Mouse (Mus musculus): ENCODE measurements around the gene Cntnap5b. TPM values are rescaled to one million over a fixed set of nuclear protein-coding genes. Genes with fewer than 3 reads are reported as not detected.
A peak's percentile ranks its signal among the peaks of the same experiment; 100 is the strongest.

Gene Cntnap5b
- polyA plus RNA-seq (2015; fragmentation: Nextera tagmentation; extraction: Ambion mirVana): not detected in 2 replicates

- ATAC-seq (replicated peaks; ENCODE audit: low FRiP score, low read depth) (no peak), DNase-seq (ENCODE audit: low spot score) (no peak)
- H3K9ac ChIP-seq (ENCODE audit: low read depth, low read length): no peak within 1 kb of the TSS
- WGBS: 30% methylated on average over 7 of the region's 7 CpGs
- H3K9me3 ChIP-seq (replicated peaks; ENCODE audit: low read length): no peaks in the 10 kb centered on the region
- H3K36me3 ChIP-seq (ENCODE audit: insufficient read depth, low read length): no peaks in the 10 kb centered on the region
- no peak within 1 kb of the TSS for H3K4me2 ChIP-seq (ENCODE audit: low read length)
- H3K4me3 ChIP-seq (replicated peaks; ENCODE audit: low read depth, low read length): no peak within 1 kb of the TSS
- no peaks in the 10 kb centered on the region for H3K27me3 ChIP-seq (ENCODE audit: insufficient read depth, low read length)
- TF ChIP-seq CTCF (IDR thresholded peaks at IDR 0.05; ENCODE audit: low read depth): no peak
- H3K27ac ChIP-seq: no peak within 1 kb of the TSS
- no peaks in the 10 kb centered on the region for H3K4me1 ChIP-seq (replicated peaks; ENCODE audit: insufficient read depth, low read length)
Observed at GRCm38 (mm10) chr1:99772614-99773013, at the start of gene Cntnap5b. TSS of gene Cntnap5b (plus strand) at chr1:99772765.

GRCm38 (mm10) chr1:99759996-99760395 is 12.6 kb upstream of the Cntnap5b start:
- no peak for TF ChIP-seq CTCF (IDR thresholded peaks at IDR 0.05; ENCODE audit: low read depth)
- no peak for DNase-seq (ENCODE audit: low spot score)
- H3K4me1 ChIP-seq (replicated peaks; ENCODE audit: insufficient read depth, low read length): no peaks in the 10 kb centered on the region
- H3K4me2 ChIP-seq (ENCODE audit: low read length): no peak overlapping the region
- no peak overlapping the region for H3K27ac ChIP-seq
- H3K9ac ChIP-seq (ENCODE audit: low read depth, low read length): no peak overlapping the region
- no peak for ATAC-seq (replicated peaks; ENCODE audit: low FRiP score, low read depth)
- H3K36me3 ChIP-seq (ENCODE audit: insufficient read depth, low read length): no peaks in the 10 kb centered on the region
- H3K4me3 ChIP-seq (replicated peaks; ENCODE audit: low read depth, low read length): no peak overlapping the region
- H3K9me3 ChIP-seq (replicated peaks; ENCODE audit: low read length): no peaks in the 10 kb centered on the region
- WGBS: 87% methylated on average over 1 of the region's 1 CpGs
- no peaks in the 10 kb centered on the region for H3K27me3 ChIP-seq (ENCODE audit: insufficient read depth, low read length)

GRCm38 (mm10) chr1:99772183-99772582 is 382 bp upstream of the Cntnap5b start:
- no peak overlapping the region for H3K4me3 ChIP-seq (replicated peaks; ENCODE audit: low read depth, low read length)
- ATAC-seq (replicated peaks; ENCODE audit: low FRiP score, low read depth) (peak; percentile 90), DNase-seq (ENCODE audit: low spot score) (peak; percentile 87)
- H3K4me1 ChIP-seq (replicated peaks; ENCODE audit: insufficient read depth, low read length): no peaks in the 10 kb centered on the region
- WGBS: 3% methylated on average over 19 of the region's 19 CpGs
- no peak overlapping the region for H3K27ac ChIP-seq
- no peak overlapping the region for H3K9ac ChIP-seq (ENCODE audit: low read depth, low read length)
- H3K36me3 ChIP-seq (ENCODE audit: insufficient read depth, low read length): no peaks in the 10 kb centered on the region
- H3K4me2 ChIP-seq (ENCODE audit: low read length): no peak overlapping the region
- no peaks in the 10 kb centered on the region for H3K27me3 ChIP-seq (ENCODE audit: insufficient read depth, low read length)
- TF ChIP-seq CTCF (IDR thresholded peaks at IDR 0.05; ENCODE audit: low read depth): peak; percentile 49
- no peaks in the 10 kb centered on the region for H3K9me3 ChIP-seq (replicated peaks; ENCODE audit: low read length)

GRCm38 (mm10) chr1:99774144-99774543 is 1.6 kb downstream of the Cntnap5b start:
- H3K27me3 ChIP-seq (ENCODE audit: insufficient read depth, low read length): no peaks in the 10 kb centered on the region
- TF ChIP-seq CTCF (IDR thresholded peaks at IDR 0.05; ENCODE audit: low read depth): peak; percentile 62
- no peak overlapping the region for H3K4me3 ChIP-seq (replicated peaks; ENCODE audit: low read depth, low read length)
- DNase-seq (ENCODE audit: low spot score) (peak; percentile 24), ATAC-seq (replicated peaks; ENCODE audit: low FRiP score, low read depth) (no peak)
- no peaks in the 10 kb centered on the region for H3K4me1 ChIP-seq (replicated peaks; ENCODE audit: insufficient read depth, low read length)
- H3K9me3 ChIP-seq (replicated peaks; ENCODE audit: low read length): no peaks in the 10 kb centered on the region
- no peaks in the 10 kb centered on the region for H3K36me3 ChIP-seq (ENCODE audit: insufficient read depth, low read length)
- no peak overlapping the region for H3K27ac ChIP-seq
- H3K4me2 ChIP-seq (ENCODE audit: low read length): no peak overlapping the region
- WGBS: 8% methylated on average over 4 of the region's 4 CpGs
- no peak overlapping the region for H3K9ac ChIP-seq (ENCODE audit: low read depth, low read length)

- TF ChIP-seq CTCF (IDR thresholded peaks at IDR 0.05; ENCODE audit: low read depth): no peak
- Histone ChIP-seq H3K9me3 (replicated peaks; ENCODE audit: low read length) (no peaks in the 10 kb centered on the region), H3K36me3 (ENCODE audit: insufficient read depth, low read length) (no peaks in the 10 kb centered on the region), H3K4me2 (ENCODE audit: low read length) (no peak overlapping the region), H3K4me3 (replicated peaks; ENCODE audit: low read depth, low read length) (no peak overlapping the region), H3K27ac (no peak overlapping the region), H3K9ac (ENCODE audit: low read depth, low read length) (no peak overlapping the region), H3K27me3 (ENCODE audit: insufficient read depth, low read length) (no peaks in the 10 kb centered on the region), H3K4me1 (replicated peaks; ENCODE audit: insufficient read depth, low read length) (no peaks in the 10 kb centered on the region)
- DNase-seq (ENCODE audit: low spot score): no peak
- 79% methylated on average over 6 of the region's 6 CpGs for WGBS
- no peak for ATAC-seq (replicated peaks; ENCODE audit: low FRiP score, low read depth)
Observed at GRCm38 (mm10) chr1:99813334-99814110, 41.0 kb downstream of the Cntnap5b start.

- Histone ChIP-seq H3K36me3 (ENCODE audit: insufficient read depth, low read length) (no peaks in the 10 kb centered on the region), H3K4me2 (ENCODE audit: low read length) (no peak overlapping the region), H3K27ac (no peak overlapping the region), H3K4me3 (replicated peaks; ENCODE audit: low read depth, low read length) (no peak overlapping the region), H3K9ac (ENCODE audit: low read depth, low read length) (no peak overlapping the region), H3K9me3 (replicated peaks; ENCODE audit: low read length) (no peaks in the 10 kb centered on the region), H3K4me1 (replicated peaks; ENCODE audit: insufficient read depth, low read length) (no peaks in the 10 kb centered on the region), H3K27me3 (ENCODE audit: insufficient read depth, low read length) (no peaks in the 10 kb centered on the region)
- TF ChIP-seq CTCF (IDR thresholded peaks at IDR 0.05; ENCODE audit: low read depth): no peak
- 93% methylated on average over 3 of the region's 3 CpGs for WGBS
- ATAC-seq (replicated peaks; ENCODE audit: low FRiP score, low read depth): no peak
- no peak for DNase-seq (ENCODE audit: low spot score)
Observed at GRCm38 (mm10) chr1:99872344-99872743, 99.8 kb downstream of the Cntnap5b start.

All from kidney, postnatal 0 days (tissue).